Mouse (Mus musculus) megakaryocyte, embryonic 14.5 days (primary cell): ENCODE measurements around the gene Zc3h12b. TPM values are rescaled to one million over a fixed set of nuclear protein-coding genes. Genes with fewer than 3 reads are reported as not detected.

Experiments used
- H3K27me3 ChIP-seq: replicated peaks from 2 replicates; pipeline ENCODE3; 2012; ENCODE audit warnings: inconsistent platforms
- H3K36me3 ChIP-seq: replicated peaks from 2 replicates; pipeline ENCODE3; 2012; ENCODE audit warnings: low read length, inconsistent platforms, mixed read lengths
- H3K4me1 ChIP-seq: 2 replicates; pipeline ENCODE4 v1.6.1; 2012; ENCODE audit warnings: inconsistent platforms
- H3K4me3 ChIP-seq: replicated peaks from 2 replicates; pipeline ENCODE3; 2012; ENCODE audit warnings: moderate library complexity, mild to moderate bottlenecking, inconsistent platforms
- H3K9me3 ChIP-seq: 2 replicates; pipeline ENCODE4 v1.6.1; 2012; ENCODE audit warnings: inconsistent platforms
- FLI1 ChIP-seq: IDR thresholded peaks from 2 replicates; pipeline ENCODE4 v1.6.1; 2012; ENCODE audit warnings: low read length, inconsistent platforms, mixed read lengths
- GATA1 ChIP-seq: IDR thresholded peaks from 3 replicates; pipeline ENCODE4 v1.6.1; 2012; ENCODE audit warnings: mixed read lengths, low read length, inconsistent platforms, borderline replicate concordance
- polyA plus RNA-seq: library from polyadenylated mRNA; stranded (reverse); fragments of >175 nt; gene quantifications from 2 replicates; pipeline ENCODE4 v1.2.3, GENCODE M21; 2012; ENCODE audit warnings: low replicate concordance; ENCODE audit not compliant: insufficient read depth

Zc3h12b gene
- polyA plus RNA-seq = 0.02 TPM in 1 of 2 replicates, not detected in the other

- H3K27me3 ChIP-seq = peaks cover 9% of the 10 kb centered on the region
- peak within 1 kb of the TSS; percentile 91 for H3K4me3 ChIP-seq
- H3K9me3 ChIP-seq = 0 out of 2 replicates have a peak, but pooled peaks cover 4% of the 10 kb centered on the region
- no peak for TF ChIP-seq GATA1
- no peak for TF ChIP-seq FLI1
- H3K36me3 ChIP-seq = no peaks in the 10 kb centered on the region
- H3K4me1 ChIP-seq = peaks cover 5% of the 10 kb centered on the region; the same call in 1 of the 2 replicates
Observed at GRCm38 (mm10) chrX:95711227-95712111, at the start of gene Zc3h12b. Gene Zc3h12b (plus strand): TSS chrX:95711678.

GRCm38 (mm10) chrX:95682206-95682605 lies 29.3 kb upstream of the Zc3h12b start:
- no peaks in the 10 kb centered on the region for H3K9me3 ChIP-seq

GRCm38 (mm10) chrX:95687119-95687518 lies 24.4 kb upstream of the Zc3h12b start:
- Histone ChIP-seq H3K4me3 (no peak overlapping the region), H3K4me1 (no peaks in the 10 kb centered on the region), H3K27me3 (peaks cover 4% of the 10 kb centered on the region), H3K36me3 (no peaks in the 10 kb centered on the region), H3K9me3 (no peaks in the 10 kb centered on the region)
- TF ChIP-seq FLI1 (no peak), GATA1 (no peak)

More at GRCm38 (mm10) chrX:95682206-95682605, 29.3 kb upstream of the Zc3h12b start:
- Histone ChIP-seq H3K27me3 (peaks cover 7% of the 10 kb centered on the region), H3K36me3 (no peaks in the 10 kb centered on the region), H3K4me1 (no peaks in the 10 kb centered on the region), H3K4me3 (no peak overlapping the region)
- no peak for TF ChIP-seq FLI1
- no peak for TF ChIP-seq GATA1

DNA sequence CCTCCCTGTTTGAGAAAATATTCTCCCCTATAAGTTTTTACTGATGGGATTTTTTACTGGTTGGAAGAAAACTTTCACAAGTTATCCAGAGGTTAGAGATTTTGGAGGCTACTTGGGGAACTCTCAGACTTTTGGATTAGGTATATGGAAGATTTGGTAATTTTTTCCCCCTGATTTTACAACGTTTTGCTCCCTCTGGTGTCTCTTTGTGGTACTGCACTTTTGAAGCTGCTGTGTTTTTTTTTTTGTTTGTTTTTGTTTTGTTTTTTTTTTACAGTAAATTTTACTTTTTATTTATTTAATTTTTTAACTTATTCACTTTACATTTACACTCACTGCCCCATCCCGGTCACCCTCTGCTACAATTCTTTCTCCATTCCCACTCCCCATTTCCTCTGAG lies 26.8 kb downstream of the Zc3h12b start:
- Histone ChIP-seq H3K4me3 (no peak overlapping the region), H3K27me3 (no peaks in the 10 kb centered on the region), H3K4me1 (no peaks in the 10 kb centered on the region), H3K36me3 (no peaks in the 10 kb centered on the region), H3K9me3 (peaks cover 8% of the 10 kb centered on the region)
- TF ChIP-seq GATA1 = no peak
- TF ChIP-seq FLI1 = no peak

- Histone ChIP-seq H3K27me3 (peaks cover 3% of the 10 kb centered on the region), H3K4me3 (no peak overlapping the region), H3K36me3 (no peaks in the 10 kb centered on the region), H3K9me3 (peaks cover 5% of the 10 kb centered on the region), H3K4me1 (no peaks in the 10 kb centered on the region)
- TF ChIP-seq GATA1 (no peak), FLI1 (no peak)
Observed at GRCm38 (mm10) chrX:95795881-95796280, 84.4 kb downstream of the Zc3h12b start.

GRCm38 (mm10) chrX:95801790-95802189 lies 90.3 kb downstream of the Zc3h12b start:
- H3K4me1 ChIP-seq = no peaks in the 10 kb centered on the region
- no peaks in the 10 kb centered on the region for H3K36me3 ChIP-seq
- no peak overlapping the region for H3K4me3 ChIP-seq
- peaks cover 5% of the 10 kb centered on the region for H3K9me3 ChIP-seq
- TF ChIP-seq FLI1 = no peak
- no peak for TF ChIP-seq GATA1
- peaks cover 3% of the 10 kb centered on the region for H3K27me3 ChIP-seq

DNA sequence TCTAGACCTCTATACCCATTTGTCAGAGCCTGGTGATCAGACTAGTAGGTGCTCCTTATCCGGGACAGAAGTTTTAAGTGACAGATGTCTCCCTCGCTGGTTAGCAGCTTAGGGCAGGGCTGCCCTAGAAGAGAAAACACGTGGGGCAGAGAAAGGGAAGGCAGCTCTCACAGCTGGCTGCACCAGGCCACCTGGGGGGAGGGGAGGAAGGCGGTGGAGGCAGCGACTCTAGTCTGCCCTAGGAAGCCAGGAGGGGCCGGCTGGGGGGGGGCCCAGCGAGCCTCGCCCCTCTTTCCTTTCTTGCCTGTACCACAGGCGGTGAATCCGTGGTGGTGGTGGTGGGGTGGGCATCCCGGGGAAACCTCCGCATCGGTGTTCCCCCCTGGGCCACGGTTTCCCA lies 141.3 kb downstream of the Zc3h12b start:
- Histone ChIP-seq H3K4me3 (no peak overlapping the region), H3K27me3 (peaks cover 3% of the 10 kb centered on the region), H3K4me1 (no peaks in the 10 kb centered on the region), H3K9me3 (peaks cover 12% of the 10 kb centered on the region), H3K36me3 (no peaks in the 10 kb centered on the region)
- TF ChIP-seq GATA1 (no peak), FLI1 (no peak)

GRCm38 (mm10) chrX:95881111-95881510 lies 169.6 kb downstream of the Zc3h12b start:
- H3K27me3 ChIP-seq = peaks cover 4% of the 10 kb centered on the region
- no peaks in the 10 kb centered on the region for H3K9me3 ChIP-seq
- no peak for TF ChIP-seq FLI1
- no peak for TF ChIP-seq GATA1
- H3K4me3 ChIP-seq = no peak overlapping the region
- H3K36me3 ChIP-seq = no peaks in the 10 kb centered on the region
- no peaks in the 10 kb centered on the region for H3K4me1 ChIP-seq

DNA sequence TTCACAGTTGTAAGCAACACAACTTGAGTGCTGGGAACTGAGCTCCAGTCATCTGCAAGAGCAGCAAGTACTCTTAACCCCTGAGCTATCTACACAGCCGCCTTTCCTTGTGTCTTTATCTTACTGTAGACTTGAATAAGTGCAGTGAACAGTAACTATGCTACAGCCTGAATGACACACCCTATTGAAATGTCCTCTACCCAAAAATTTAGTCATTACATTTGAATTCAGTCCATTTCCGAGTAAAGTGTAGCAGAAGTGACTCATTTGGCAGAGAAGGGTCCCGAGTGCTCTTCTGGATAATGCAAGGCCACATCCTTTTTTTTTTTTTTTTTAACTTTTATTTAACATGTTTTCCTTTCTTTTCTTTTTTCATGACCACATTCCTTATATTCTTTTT lies 191.2 kb downstream of the Zc3h12b start:
- TF ChIP-seq GATA1 = no peak
- TF ChIP-seq FLI1 = no peak
- Histone ChIP-seq H3K27me3 (peaks cover 5% of the 10 kb centered on the region), H3K4me3 (no peak overlapping the region), H3K36me3 (no peaks in the 10 kb centered on the region), H3K4me1 (no peaks in the 10 kb centered on the region), H3K9me3 (no peaks in the 10 kb centered on the region)

- Histone ChIP-seq H3K9me3 (0 out of 2 replicates have a peak, but pooled peaks cover 3% of the 10 kb centered on the region), H3K27me3 (peaks cover 10% of the 10 kb centered on the region), H3K4me1 (no peaks in the 10 kb centered on the region), H3K4me3 (no peak overlapping the region), H3K36me3 (peaks cover 84% of the 10 kb centered on the region)
- no peak for TF ChIP-seq FLI1
- TF ChIP-seq GATA1 = no peak
Observed at GRCm38 (mm10) chrX:95935481-95935880, 224.0 kb downstream of the Zc3h12b start.
